Mouse (Mus musculus) CD8-positive naive resting alpha-beta T cell, adult 2 months (primary cell): ENCODE measurements around the gene Sap30bp.
A peak's percentile ranks its signal among the peaks of the same experiment; 100 is the strongest.

ENCODE experiments used
- DNase-seq, 2 experiments: peaks; one replicate each; pipeline ENCODE4 v3.0.0; 2022; ENCODE audit warnings: low read depth in 2 of 2, low spot score in 2 of 2

Gene Sap30bp

GRCm38 (mm10) chr11:115999538-116000143, 66.6 kb downstream of the Sap30bp start:
- peak; percentile 62 to 78 for DNase-seq

GRCm38 (mm10) chr11:116000607-116001006, 67.5 kb downstream of the Sap30bp start:
- DNase-seq = no peak

- no peak for DNase-seq
Observed at GRCm38 (mm10) chr11:116001725-116002124, 68.6 kb downstream of the Sap30bp start.

- no peak for DNase-seq
Observed at GRCm38 (mm10) chr11:116002894-116003293, 69.8 kb downstream of the Sap30bp start.

GRCm38 (mm10) chr11:116004186-116004823, 71.2 kb downstream of the Sap30bp start:
- no peak for DNase-seq

- DNase-seq = peak; percentile 42 to 50
Observed at GRCm38 (mm10) chr11:116004840-116005700, 72.0 kb downstream of the Sap30bp start.

GRCm38 (mm10) chr11:116005701-116006419, 72.8 kb downstream of the Sap30bp start:
- no peak for DNase-seq

- DNase-seq = no peak
Observed at GRCm38 (mm10) chr11:116007095-116007850, 74.2 kb downstream of the Sap30bp start.

- DNase-seq = no peak
Observed at GRCm38 (mm10) chr11:116008411-116008810, 75.3 kb downstream of the Sap30bp start.

GRCm38 (mm10) chr11:116008832-116009375, 75.8 kb downstream of the Sap30bp start:
- no peak for DNase-seq

GRCm38 (mm10) chr11:116009661-116010060, 76.6 kb downstream of the Sap30bp start:
- no peak for DNase-seq

- DNase-seq = no peak
Observed at GRCm38 (mm10) chr11:116010146-116010545, 77.1 kb downstream of the Sap30bp start.

GRCm38 (mm10) chr11:116010948-116011347, 77.9 kb downstream of the Sap30bp start:
- no peak for DNase-seq

GRCm38 (mm10) chr11:116011529-116012261, 78.6 kb downstream of the Sap30bp start:
- no peak for DNase-seq

- DNase-seq = peak; percentile 61 to 75
Observed at GRCm38 (mm10) chr11:116012262-116012947, 79.3 kb downstream of the Sap30bp start, which contains the start of gene Galk1. TSS of gene Galk1 (minus strand) at chr11:116012719.

GRCm38 (mm10) chr11:116014821-116015220, 81.7 kb downstream of the Sap30bp start:
- no peak for DNase-seq
